Mouse (Mus musculus): ENCODE results near the gene Gm7145.
"Not testable (repeated sequence)": the region's sequence is repeated elsewhere in the genome, so short reads cannot be mapped to it uniquely, and the experiment has no call there.

Gene Gm7145

GRCm38 (mm10) chr1:117965639-117966038 lies at the start of gene Gm7145:
Gene Gm7145, plus strand, starts transcription at chr1:117965939.
- no peak for DNase-seq (ENCODE audit: low read depth)

- not testable (repeated sequence) for DNase-seq (ENCODE audit: low read depth)
Measured at GRCm38 (mm10) chr1:117927715-117928114, 38.0 kb upstream of the Gm7145 start, which contains the start of gene Gm28168. Gene Gm28168, plus strand, starts transcription at chr1:117928015.

GRCm38 (mm10) chr1:118003876-118004275 lies 38.1 kb downstream of the Gm7145 start:
- not testable (repeated sequence) for DNase-seq (ENCODE audit: low read depth)

- DNase-seq (ENCODE audit: low read depth), result peak; percentile 11
Measured at GRCm38 (mm10) chr1:118012736-118013135, 47.0 kb downstream of the Gm7145 start.

Measured in 416B (cell line).